Mouse (Mus musculus) megakaryocyte, embryonic 14.5 days (primary cell): ENCODE measurements around the gene Zfp626. TPM values are rescaled to one million over a fixed set of nuclear protein-coding genes. Genes with fewer than 3 reads are reported as not detected.

Source experiments
- H3K27me3 ChIP-seq: replicated peaks from 2 replicates; pipeline ENCODE3; 2012; ENCODE audit warnings: inconsistent platforms
- H3K36me3 ChIP-seq: replicated peaks from 2 replicates; pipeline ENCODE3; 2012; ENCODE audit warnings: low read length, inconsistent platforms, mixed read lengths
- H3K4me1 ChIP-seq: 2 replicates; pipeline ENCODE4 v1.6.1; 2012; ENCODE audit warnings: inconsistent platforms
- H3K4me3 ChIP-seq: replicated peaks from 2 replicates; pipeline ENCODE3; 2012; ENCODE audit warnings: moderate library complexity, mild to moderate bottlenecking, inconsistent platforms
- H3K9me3 ChIP-seq: 2 replicates; pipeline ENCODE4 v1.6.1; 2012; ENCODE audit warnings: inconsistent platforms
- FLI1 ChIP-seq: IDR thresholded peaks from 2 replicates; pipeline ENCODE4 v1.6.1; 2012; ENCODE audit warnings: low read length, inconsistent platforms, mixed read lengths
- GATA1 ChIP-seq: IDR thresholded peaks from 3 replicates; pipeline ENCODE4 v1.6.1; 2012; ENCODE audit warnings: mixed read lengths, low read length, inconsistent platforms, borderline replicate concordance
- polyA plus RNA-seq: library from polyadenylated mRNA; stranded (reverse); fragments of >175 nt; gene quantifications from 2 replicates; pipeline ENCODE4 v1.2.3, GENCODE M21; 2012; ENCODE audit warnings: low replicate concordance; ENCODE audit not compliant: insufficient read depth

Gene Zfp626
- polyA plus RNA-seq, 1 experiment: 0.03 TPM

DNA sequence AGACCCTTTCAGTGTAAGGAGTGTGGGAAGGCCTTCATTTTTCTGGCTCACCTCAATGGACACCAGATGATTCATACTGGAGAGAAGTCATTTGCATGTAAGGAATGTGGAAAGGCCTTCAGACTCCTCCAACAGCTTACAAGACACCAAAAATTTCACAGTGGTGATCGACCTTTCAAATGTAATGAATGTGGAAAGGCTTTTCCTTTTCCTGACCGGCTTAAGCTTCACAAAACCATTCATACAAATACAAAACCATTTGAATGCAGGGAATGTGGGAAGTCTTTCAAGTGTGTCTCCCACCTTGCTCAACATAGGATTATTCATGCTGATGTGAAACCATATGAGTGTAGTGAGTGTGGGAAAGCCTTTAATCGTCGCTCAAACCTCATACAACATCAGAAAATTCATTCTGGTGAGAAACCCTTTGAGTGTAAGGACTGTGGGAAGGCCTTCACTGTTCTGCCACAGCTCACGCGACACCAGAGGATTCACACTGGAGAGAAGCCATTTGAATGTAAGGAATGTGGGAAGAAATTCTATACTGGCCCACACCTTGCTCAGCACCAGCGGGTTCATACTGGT lies 11.6 kb downstream of the Zfp626 start:
- Histone ChIP-seq H3K36me3 (peaks cover 74% of the 10 kb centered on the region), H3K27me3 (no peaks in the 10 kb centered on the region), H3K4me3 (no peak overlapping the region), H3K4me1 (no peaks in the 10 kb centered on the region; the same call in 1 of the 2 replicates), H3K9me3 (no peaks in the 10 kb centered on the region)
- TF ChIP-seq FLI1 (no peak), GATA1 (no peak)

DNA sequence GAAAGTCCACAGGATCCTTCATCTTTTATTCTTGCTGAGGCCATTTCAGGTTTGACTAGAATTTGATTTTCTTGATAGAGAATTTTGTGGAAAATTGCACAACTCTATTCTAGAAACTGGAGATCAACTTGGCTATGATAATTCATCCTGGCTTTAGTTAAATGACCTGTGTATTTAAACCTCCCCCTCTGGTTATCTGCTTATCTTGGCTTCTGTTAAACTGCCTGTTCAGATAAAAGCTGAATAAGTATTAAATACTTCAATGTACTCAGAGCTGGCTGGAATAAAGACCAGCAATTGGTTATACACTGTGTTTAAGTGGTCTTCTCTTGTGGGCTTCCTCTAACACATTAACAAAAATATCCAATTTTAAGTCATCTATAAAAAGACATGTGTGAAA lies 15.6 kb downstream of the Zfp626 start:
- H3K27me3 ChIP-seq: no peaks in the 10 kb centered on the region
- H3K36me3 ChIP-seq: peaks cover 42% of the 10 kb centered on the region
- H3K4me1 ChIP-seq: no peaks in the 10 kb centered on the region
- peaks cover 12% of the 10 kb centered on the region for H3K9me3 ChIP-seq
- no peak overlapping the region for H3K4me3 ChIP-seq
- TF ChIP-seq GATA1 (no peak), FLI1 (no peak)

DNA sequence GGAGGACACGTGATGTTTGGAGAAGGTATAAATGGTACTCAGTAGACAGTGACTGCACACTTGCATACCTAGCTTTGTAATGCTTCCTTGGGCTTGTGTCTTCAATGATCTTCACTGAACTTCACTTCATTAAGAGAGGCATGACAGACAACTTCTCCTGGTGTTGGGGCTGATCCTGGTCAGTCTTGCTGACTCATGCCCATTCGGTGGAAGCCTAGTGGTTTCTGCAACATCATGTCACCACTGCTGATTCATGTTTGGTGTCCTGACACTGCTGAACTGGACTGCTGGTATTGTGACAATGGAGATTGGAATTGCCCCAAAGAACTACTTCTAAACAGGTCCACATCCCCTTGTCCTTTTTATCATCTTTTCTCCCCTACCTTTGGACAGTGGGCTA lies 27.1 kb downstream of the Zfp626 start:
- H3K4me3 ChIP-seq: peak overlapping the region; percentile 9
- H3K36me3 ChIP-seq: no peaks in the 10 kb centered on the region
- H3K9me3 ChIP-seq: no peaks in the 10 kb centered on the region
- TF ChIP-seq GATA1: no peak
- peaks cover 33% of the 10 kb centered on the region for H3K4me1 ChIP-seq
- H3K27me3 ChIP-seq: peaks cover 2% of the 10 kb centered on the region

DNA sequence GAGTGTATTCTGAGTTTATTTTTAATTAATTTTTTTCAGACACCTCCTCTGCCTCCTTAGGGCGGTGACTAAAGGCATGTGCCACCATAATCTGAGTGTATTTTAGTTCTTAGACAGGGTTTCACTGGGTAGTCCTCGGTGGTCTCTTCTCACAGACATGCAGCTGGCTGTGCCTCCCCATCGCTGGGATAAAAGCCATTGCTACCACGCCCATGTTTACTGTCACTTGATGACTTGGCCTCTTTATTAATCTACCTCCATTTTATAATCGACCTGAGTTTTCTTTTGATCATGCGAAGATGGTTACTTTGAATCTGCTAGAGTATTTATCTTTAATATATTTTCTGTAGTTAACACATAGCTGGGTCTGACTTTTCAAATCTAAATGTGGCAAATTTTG lies 30.9 kb downstream of the Zfp626 start:
- peak overlapping the region; percentile 94 for H3K4me3 ChIP-seq

DNA sequence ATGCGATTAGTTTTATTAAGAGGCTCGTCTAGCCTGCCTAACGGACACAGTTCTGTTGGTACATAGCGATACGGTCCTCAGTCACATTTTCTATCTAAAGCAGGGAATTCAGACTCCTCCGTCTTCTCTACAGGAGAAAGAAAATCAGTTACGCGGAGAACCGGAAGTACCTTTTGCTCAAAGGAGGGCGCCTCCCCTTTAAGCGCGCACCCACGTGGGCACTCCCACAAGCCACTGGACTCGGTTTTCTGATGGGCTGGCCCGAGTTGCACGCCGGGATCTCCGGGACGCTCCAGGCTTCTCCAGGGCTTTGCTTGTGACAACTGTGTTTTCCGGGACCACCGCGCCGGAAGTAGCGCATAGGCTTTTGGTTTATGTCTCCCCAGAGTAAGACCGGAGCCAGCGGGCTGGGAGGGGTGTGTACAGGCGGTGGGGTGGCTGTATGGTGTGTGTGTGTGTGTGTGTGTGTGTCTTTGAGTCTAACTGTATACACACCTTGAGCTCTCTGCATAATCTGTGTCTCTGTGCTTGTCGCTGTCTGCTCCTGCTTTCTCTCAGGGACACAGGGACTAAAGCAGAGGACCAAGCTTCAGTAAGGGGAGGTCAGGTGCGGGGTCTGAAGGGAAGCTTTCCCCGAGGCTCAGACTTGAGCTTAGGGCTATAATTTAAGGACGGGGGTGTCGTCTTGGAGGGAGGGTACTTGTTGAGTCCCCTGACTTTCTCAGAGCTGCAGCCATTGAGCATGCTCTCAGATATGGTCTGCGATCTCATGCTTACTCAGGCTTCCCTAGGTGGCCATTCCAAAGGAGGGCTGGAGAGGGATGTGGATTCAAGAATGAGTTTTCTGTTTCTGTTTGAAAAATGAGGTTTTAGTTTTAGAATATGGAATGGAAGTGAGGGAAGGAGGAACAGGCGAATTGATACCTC lies 31.6 kb downstream of the Zfp626 start, which contains the start of gene Zfp59:
Zfp59 (plus strand) TSS at position 285 of the 927 bp plus-strand sequence.
- H3K36me3 ChIP-seq: peaks cover 7% of the 10 kb centered on the region
- H3K4me3 ChIP-seq: peak within 1 kb of the TSS; percentile 94
- no peaks in the 10 kb centered on the region for H3K27me3 ChIP-seq
- peaks cover 66% of the 10 kb centered on the region for H3K4me1 ChIP-seq
- no peak for TF ChIP-seq FLI1
- no peak for TF ChIP-seq GATA1
- H3K9me3 ChIP-seq: no peaks in the 10 kb centered on the region

More for the DNA sequence above, 30.9 kb downstream of the Zfp626 start:
- Histone ChIP-seq H3K36me3 (peaks cover 2% of the 10 kb centered on the region), H3K4me1 (peaks cover 64% of the 10 kb centered on the region), H3K9me3 (no peaks in the 10 kb centered on the region), H3K27me3 (no peaks in the 10 kb centered on the region)
- no peak for TF ChIP-seq FLI1
- no peak for TF ChIP-seq GATA1

DNA sequence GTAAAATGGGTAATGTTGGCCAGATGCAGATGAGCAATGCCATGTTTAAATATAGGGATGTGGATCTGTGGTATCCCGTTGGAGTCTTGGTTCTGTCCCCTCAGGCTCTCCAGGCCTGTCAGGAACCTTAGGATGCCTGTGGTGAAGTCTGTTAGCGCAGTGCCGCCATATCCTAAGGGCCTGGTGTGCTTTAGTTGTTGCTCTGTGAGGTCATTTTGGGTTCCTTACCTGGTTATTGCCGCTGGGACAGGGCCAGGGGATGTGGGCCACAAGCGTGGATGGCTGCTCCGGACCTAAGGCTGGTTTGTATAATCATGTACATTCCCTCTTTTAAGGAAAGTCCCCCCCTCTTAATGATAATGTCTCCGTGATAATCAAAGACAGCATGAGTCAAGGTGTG lies 32.6 kb downstream of the Zfp626 start:
- no peaks in the 10 kb centered on the region for H3K9me3 ChIP-seq
- H3K36me3 ChIP-seq: peaks cover 14% of the 10 kb centered on the region
- peaks cover 56% of the 10 kb centered on the region for H3K4me1 ChIP-seq
- no peak for TF ChIP-seq GATA1
- TF ChIP-seq FLI1: no peak
- peak overlapping the region; percentile 89 for H3K4me3 ChIP-seq
- no peaks in the 10 kb centered on the region for H3K27me3 ChIP-seq

DNA sequence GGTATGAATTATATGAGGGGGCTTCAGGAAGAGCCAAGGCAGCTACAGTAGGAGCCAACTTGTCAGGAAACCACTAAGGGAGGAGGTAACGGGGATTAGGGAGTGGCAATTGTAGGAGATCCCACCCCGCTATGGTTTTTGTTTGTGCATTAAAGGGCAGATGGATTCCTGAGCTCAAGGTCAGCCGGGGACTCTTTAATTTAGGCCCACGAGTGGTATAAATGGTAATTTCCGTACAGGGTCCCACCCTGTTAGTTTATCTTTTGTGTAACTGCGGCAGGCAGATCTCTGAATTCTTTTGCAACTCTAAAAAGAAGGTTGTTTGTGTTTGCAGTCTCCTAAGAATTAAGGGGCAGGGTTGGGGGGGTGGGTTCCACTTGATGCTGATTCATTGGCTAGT lies 33.1 kb downstream of the Zfp626 start:
- peak overlapping the region; percentile 44 for H3K4me3 ChIP-seq
- H3K27me3 ChIP-seq: no peaks in the 10 kb centered on the region
- peaks cover 19% of the 10 kb centered on the region for H3K36me3 ChIP-seq
- H3K4me1 ChIP-seq: peaks cover 54% of the 10 kb centered on the region
- TF ChIP-seq GATA1 (no peak), FLI1 (no peak)
- H3K9me3 ChIP-seq: no peaks in the 10 kb centered on the region

DNA sequence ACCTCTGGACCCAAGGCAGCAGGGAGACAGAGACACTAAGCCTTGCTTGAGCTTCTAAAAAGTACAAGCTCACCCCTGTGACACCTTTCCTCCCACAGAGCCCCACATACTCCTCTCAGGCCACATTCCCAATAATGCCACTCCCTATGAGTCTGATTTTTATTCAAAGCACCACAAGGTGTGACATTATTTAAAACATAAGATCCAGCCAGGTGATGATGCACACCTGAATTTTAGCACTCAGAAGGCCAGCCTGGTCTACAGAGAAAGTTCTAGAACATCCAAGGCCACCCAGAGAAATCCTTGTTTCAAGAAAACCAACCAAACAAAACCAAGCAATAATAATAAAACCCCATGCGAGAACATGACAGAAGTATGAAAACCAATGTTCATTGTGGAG lies 50.2 kb downstream of the Zfp626 start, which contains the start of gene Zfp607a:
Zfp607a (plus strand) TSS at position 301 of the 400 bp plus-strand sequence.
- TF ChIP-seq FLI1: no peak
- TF ChIP-seq GATA1: no peak
- Histone ChIP-seq H3K4me3 (no peak within 1 kb of the TSS), H3K36me3 (peaks cover 10% of the 10 kb centered on the region), H3K27me3 (no peaks in the 10 kb centered on the region), H3K9me3 (peaks cover 2% of the 10 kb centered on the region; the same call in 1 of the 2 replicates), H3K4me1 (peaks cover 23% of the 10 kb centered on the region)

DNA sequence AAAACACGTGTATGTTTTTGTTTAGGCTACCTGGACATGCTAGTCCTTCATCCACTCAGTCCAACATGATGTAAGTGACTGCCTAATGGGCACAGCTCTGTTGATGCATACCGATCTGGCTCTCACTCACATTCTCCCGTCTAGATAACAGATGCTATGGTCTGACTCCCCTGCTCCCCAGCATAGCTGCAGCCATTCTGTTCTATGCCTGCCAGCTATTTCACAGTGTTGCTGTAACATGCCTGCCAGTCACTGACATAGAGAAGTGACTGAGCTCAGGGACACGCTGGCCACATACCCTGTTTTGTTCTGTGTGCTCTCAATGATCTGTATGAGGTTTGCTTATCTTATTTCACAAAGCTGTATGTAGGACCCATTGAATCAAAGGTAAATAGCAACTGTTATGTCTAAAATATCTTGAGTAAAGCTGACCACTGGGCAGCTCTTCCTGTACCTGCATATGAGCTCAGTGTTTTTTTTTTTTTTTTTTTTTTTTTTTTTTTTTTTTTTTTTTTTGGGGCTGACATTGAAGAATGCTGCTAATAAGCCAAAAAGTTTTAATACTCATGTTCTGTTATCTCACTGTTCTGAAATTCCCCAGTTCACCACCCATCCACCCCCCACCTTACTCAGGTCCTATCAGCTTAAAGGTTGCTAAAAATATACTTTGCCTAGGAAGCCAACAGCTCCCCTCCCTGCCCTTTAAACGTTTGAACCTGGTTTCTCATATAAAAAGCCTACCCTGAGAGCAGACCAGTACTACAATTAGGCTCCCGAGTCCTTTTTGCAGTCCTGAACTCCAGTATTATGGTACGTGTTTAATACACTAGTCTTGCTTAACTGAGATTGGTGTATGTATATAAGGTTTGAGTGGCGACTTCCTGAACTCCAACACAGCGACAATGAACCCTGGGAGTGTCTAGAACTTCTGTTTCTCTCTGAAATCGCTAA lies 52.6 kb downstream of the Zfp626 start:
- no peaks in the 10 kb centered on the region for H3K27me3 ChIP-seq
- peak overlapping the region; percentile 95 for H3K4me3 ChIP-seq
- TF ChIP-seq FLI1 (no peak), GATA1 (no peak)
- H3K36me3 ChIP-seq: peaks cover 11% of the 10 kb centered on the region
- H3K9me3 ChIP-seq: no peaks in the 10 kb centered on the region
- peaks cover 23% of the 10 kb centered on the region for H3K4me1 ChIP-seq
